Mouse (Mus musculus): ENCODE measurements around the gene Frmd3.

- TF ChIP-seq CTCF (IDR thresholded peaks at IDR 0.05; ENCODE audit: insufficient read depth, low read depth, low read length) = no peak
- no peak for TF ChIP-seq POLR2A (IDR thresholded peaks at IDR 0.05; ENCODE audit: insufficient read depth, low read depth, low read length)
Measured at GRCm38 (mm10) chr4:74043226-74043625, 30.0 kb downstream of the Frmd3 start.
